Mouse (Mus musculus) olfactory bulb, adult 2 months (tissue): ENCODE results near the gene Szrd1.

Source experiments
- CTCF ChIP-seq: fragments of 200-500 bp; IDR thresholded peaks from 2 replicates; pipeline ENCODE4 v1.5.1; 2012; ENCODE audit warnings: low read depth, mild to moderate bottlenecking, low read length, moderate library complexity; ENCODE audit not compliant: insufficient read depth
- POLR2A ChIP-seq: fragments of 200-500 bp; IDR thresholded peaks from 2 replicates; pipeline ENCODE4 v1.6.1; 2012; ENCODE audit warnings: mild to moderate bottlenecking, low read depth, low read length, moderate library complexity; ENCODE audit not compliant: insufficient read depth

GRCm38 (mm10) chr4:141140967-141141366 is 1.4 kb upstream of the Szrd1 start:
- TF ChIP-seq CTCF (no peak), POLR2A (no peak)
